In genomic region chr14:30405456-30406225, GRCm38 (mm10) we compare ENCODE assay signal across 10 mouse cellular contexts.
A peak's percentile ranks its signal among the peaks of the same experiment; 100 is the strongest.
DNase-seq lines count a peak whose midpoint lies in the region; ATAC-seq and TF ChIP-seq lines count a peak whose summit lies in the region.
"Had no signal": no experiment of that assay in that cellular context is flagged by ENCODE, and none has a peak within 500 bp of the region (broad histone marks: within the 10 kb centered on the region; RNA-seq: fewer than 3 reads in every experiment).

No protein-coding gene starts in this region.

- ATAC-seq in heart, embryonic 14.5 days (ENCODE audit: insufficient number of reproducible peaks, insufficient read depth, low FRiP score, low read depth) = no peak
- ATAC-seq in erythroid progenitor cell, adult 5-6 weeks (replicated peaks; ENCODE audit: low FRiP score, poor library complexity, severe bottlenecking) = no peak
- ATAC-seq: midbrain, embryonic 15.5 days had no signal

- H3K4me1 ChIP-seq in heart, embryonic 14.5 days (ENCODE audit: control insufficient read depth in 2 of 2, insufficient read depth in 2 of 2, low read length in 2 of 2) = peaks cover 8 to 23% of the 10 kb centered on the region in 2 experiments
- H3K4me1 ChIP-seq: midbrain, embryonic 15.5 days had no signal

- 24% methylated on average over 8 of the region's 8 CpGs for WGBS in heart, embryonic 14.5 days

- H3ac ChIP-seq in myocyte (ENCODE audit: control insufficient read depth, insufficient read length) = no peak overlapping the region

- H3K36me3 ChIP-seq in heart, embryonic 14.5 days (ENCODE audit: control insufficient read depth, insufficient read depth, low read length) = no peaks in the 10 kb centered on the region
- H3K36me3 ChIP-seq in myocyte (ENCODE audit: control insufficient read depth, insufficient read depth) = no peaks in the 10 kb centered on the region
- H3K36me3 ChIP-seq: midbrain, embryonic 15.5 days had no signal

- H3K4me2 ChIP-seq in heart, embryonic 14.5 days (ENCODE audit: low read length) = peak overlapping the region; percentile 57
- H3K4me2 ChIP-seq in myocyte (ENCODE audit: low read depth) = peak overlapping the region; percentile 56
- H3K4me2 ChIP-seq: midbrain, embryonic 15.5 days had no signal

- no peaks in the 10 kb centered on the region for H3K27me3 ChIP-seq in heart, embryonic 14.5 days (ENCODE audit: control insufficient read depth, insufficient read depth, low read length)
- H3K27me3 ChIP-seq in myocyte (ENCODE audit: control insufficient read depth, insufficient read depth, insufficient read length) = peaks cover 10% of the 10 kb centered on the region
- H3K27me3 ChIP-seq: midbrain, embryonic 15.5 days had no signal

- peak; percentile 96 for DNase-seq in heart, adult 11 months
- no peak for DNase-seq in heart, postnatal 25 days (ENCODE audit: low spot score)
- DNase-seq in layer of hippocampus, adult 2 months (ENCODE audit: low spot score in 2 of 2) = peak; percentile 18 to 52
- no peak for DNase-seq in adrenal gland, postnatal 14 days
- DNase-seq in thymus, adult 18-20 months = no peak
- DNase-seq: gastrocnemius, postnatal 14 days had no signal

- intact Hi-C loops in heart, postnatal 25 days (cut with DNase I) = no loop called here

- H3K4me3 ChIP-seq in heart, embryonic 14.5 days (ENCODE audit: control insufficient read depth in 1 of 2, insufficient read depth in 1 of 2, low read depth in 1 of 2, low read length in 2 of 2) = peak overlapping the region; percentile 5 to 19; a peak in 2 of 4 replicates
- H3K4me3 ChIP-seq in layer of hippocampus, adult 2 months = peak overlapping the region; percentile 3; the same call in 1 of the 2 replicates
- no peak overlapping the region for H3K4me3 ChIP-seq in myocyte
- H3K4me3 ChIP-seq: midbrain, embryonic 15.5 days had no signal

- peak overlapping the region; percentile 14 for H3K9ac ChIP-seq in heart, embryonic 14.5 days (ENCODE audit: low read length)
- H3K9ac ChIP-seq: midbrain, embryonic 15.5 days had no signal

- H3K79me2 ChIP-seq in myocyte (ENCODE audit: control insufficient read depth, insufficient read depth) = no peaks in the 10 kb centered on the region

- peak overlapping the region; percentile 72 to 81 for H3K27ac ChIP-seq in heart, embryonic 14.5 days (replicated peaks in 1 of 2; ENCODE audit: control insufficient read depth in 1 of 2, insufficient read depth in 1 of 2, low read depth in 2 of 2, low read length in 2 of 2)
- H3K27ac ChIP-seq in layer of hippocampus, adult 2 months = peak overlapping the region; percentile 62
- H3K27ac ChIP-seq: midbrain, embryonic 15.5 days had no signal

- no peak for TF ChIP-seq CTCF in layer of hippocampus, adult 2 months (conservative IDR thresholded peaks at IDR 0.05)

- TF ChIP-seq POLR2A in myocyte (IDR thresholded peaks at IDR 0.05; ENCODE audit: insufficient read length, low read depth) = no peak

- H3K9me3 ChIP-seq in heart, embryonic 14.5 days (ENCODE audit: control insufficient read depth, low read length) = no peaks in the 10 kb centered on the region
- H3K9me3 ChIP-seq: midbrain, embryonic 15.5 days had no signal

TF ChIP-seq in myocyte, 11 proteins besides CTCF, POLR2A, EP300 and RAD21:
- TF ChIP-seq MYOD1 (IDR thresholded peaks at IDR 0.05; ENCODE audit: control insufficient read depth in 1 of 3, insufficient read length in 2 of 3, low read depth in 2 of 3) (no peak), TCF3 (IDR thresholded peaks at IDR 0.05; ENCODE audit: insufficient read length, low read depth) (no peak), TCF12 (IDR thresholded peaks at IDR 0.05; ENCODE audit: insufficient read depth, poor library complexity, severe bottlenecking) (no peak), MAX (IDR thresholded peaks at IDR 0.05; ENCODE audit: low read depth) (no peak), CEBPB (IDR thresholded peaks at IDR 0.05; ENCODE audit: insufficient read depth, poor library complexity, severe bottlenecking) (no peak), REST (IDR thresholded peaks at IDR 0.05; ENCODE audit: insufficient read depth, insufficient read length) (no peak), POLR2AphosphoS2 (IDR thresholded peaks at IDR 0.05; ENCODE audit: insufficient read length, low read depth) (no peak), E2F4 (IDR thresholded peaks at IDR 0.05; ENCODE audit: insufficient read depth) (no peak), USF1 (IDR thresholded peaks at IDR 0.05; ENCODE audit: low read depth) (no peak), SRF (IDR thresholded peaks at IDR 0.05; ENCODE audit: control insufficient read depth, insufficient read length, low read depth) (no peak), MYOG (IDR thresholded peaks at IDR 0.05; ENCODE audit: control insufficient read depth in 1 of 3, insufficient read depth in 1 of 3, insufficient read length in 2 of 3, low read depth in 2 of 3) (no peak)

Comparison
In these comparisons a context has a peak if more than half of its experiments do, and no peak if none do; other contexts are left out.
1. DNase-seq: peak in heart, adult 11 months (single experiment) and layer of hippocampus, adult 2 months (2 of 2); none in heart, postnatal 25 days (single experiment), adrenal gland, postnatal 14 days (single experiment) and thymus, adult 18-20 months (0 of 2).